Mouse (Mus musculus) heart, embryonic 12.5 days (tissue): ENCODE measurements around the gene Hemgn. TPM values are rescaled to one million over a fixed set of nuclear protein-coding genes. Genes with fewer than 3 reads are reported as not detected.
A peak's percentile ranks its signal among the peaks of the same experiment; 100 is the strongest.

Experiments
- ATAC-seq: fragments of 200-750 bp; cut with Nextera tagmentation; 2 replicates; pipeline ENCODE4 v1.8.0; 2017; ENCODE audit warnings: moderate TSS enrichment, moderate library complexity; ENCODE audit not compliant: insufficient number of reproducible peaks, low FRiP score
- H3K27ac ChIP-seq: fragments of 300-500 bp; sonication (generic); 2 replicates; pipeline ENCODE4 v1.5.1; 2016; ENCODE audit warnings: mild to moderate bottlenecking, moderate library complexity; ENCODE audit not compliant: poor library complexity, severe bottlenecking
- H3K27me3 ChIP-seq: fragments of 300-500 bp; sonication (generic); replicated peaks from 2 replicates; pipeline ENCODE4 v1.6.1; 2016; ENCODE audit warnings: mild to moderate bottlenecking, moderate library complexity
- H3K36me3 ChIP-seq: fragments of 300-500 bp; sonication (generic); 2 replicates; pipeline ENCODE4 v1.6.1; 2016; ENCODE audit warnings: mild to moderate bottlenecking, moderate library complexity
- H3K4me1 ChIP-seq: fragments of 300-500 bp; sonication (generic); replicated peaks from 2 replicates; pipeline ENCODE4 v1.6.1; 2016; ENCODE audit warnings: mild to moderate bottlenecking
- H3K4me2 ChIP-seq: fragments of 300-500 bp; sonication (generic); 2 replicates; pipeline ENCODE4 v1.6.1; 2016; ENCODE audit warnings: mild to moderate bottlenecking, moderate library complexity
- H3K4me3 ChIP-seq: fragments of 300-500 bp; sonication (generic); 2 replicates; pipeline ENCODE4 v1.5.1; 2016; ENCODE audit warnings: mild to moderate bottlenecking
- H3K9ac ChIP-seq: fragments of 300-500 bp; sonication (generic); 2 replicates; pipeline ENCODE4 v1.6.1; 2016; ENCODE audit warnings: mild to moderate bottlenecking, moderate library complexity
- H3K9me3 ChIP-seq: fragments of 300-500 bp; sonication (generic); replicated peaks from 2 replicates; pipeline ENCODE4 v1.6.1; 2016; ENCODE audit warnings: mild to moderate bottlenecking, moderate library complexity
- WGBS: fragments of 180-500 bp; shearing (Covaris S2); methylation state at CpG from one replicate; pipeline ENCODE4 v1.1.7; 2016; 5-methylcytosine and 5-hydroxymethylcytosine counted together
- polyA plus RNA-seq: library from polyadenylated mRNA; unstranded; fragments of >200 nt; fragmentation: Nextera tagmentation; extraction: Ambion mirVana; gene quantifications from 2 replicates; pipeline ENCODE4 v1.2.1, GENCODE M21; 2016

Hemgn gene
- polyA plus RNA-seq, 1 experiment from 2014 or later, result 12.4 TPM

DNA sequence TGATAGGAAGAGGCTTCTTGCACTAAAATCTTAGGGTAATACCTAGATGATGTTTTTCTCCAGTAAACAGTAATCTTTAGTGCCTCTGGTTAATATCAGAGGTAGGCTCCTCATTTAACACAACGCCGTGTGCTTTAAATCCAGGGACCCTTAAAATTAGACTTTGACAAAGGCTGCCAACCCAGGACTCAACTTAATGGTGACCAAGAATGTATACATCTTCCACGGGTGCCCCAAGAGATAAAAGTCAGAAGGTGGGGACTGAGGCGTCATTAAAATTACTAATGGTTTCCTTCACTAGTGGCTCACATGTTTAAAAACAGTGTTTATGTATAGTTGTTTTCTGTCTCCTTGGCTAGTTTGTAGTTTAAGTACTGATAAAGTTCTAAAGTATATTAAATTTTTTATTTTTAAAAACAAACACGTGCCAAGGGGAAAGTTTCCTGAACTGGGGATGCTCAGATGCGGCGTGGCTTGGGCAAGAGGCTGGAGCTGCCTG, 36.8 kb upstream of the Hemgn start:
- peaks cover 31% of the 10 kb centered on the region for H3K4me1 ChIP-seq
- no peaks in the 10 kb centered on the region for H3K27me3 ChIP-seq
- H3K4me2 ChIP-seq, result peak overlapping the region; percentile 84
- H3K4me3 ChIP-seq, result peak overlapping the region; percentile 98
- 32% methylated on average over 7 of the region's 7 CpGs for WGBS
- peak overlapping the region; percentile 99 for H3K9ac ChIP-seq
- H3K9me3 ChIP-seq, result no peaks in the 10 kb centered on the region
- H3K27ac ChIP-seq, result peak overlapping the region; percentile 100
- H3K36me3 ChIP-seq, result no peaks in the 10 kb centered on the region
- ATAC-seq, result no peak

DNA sequence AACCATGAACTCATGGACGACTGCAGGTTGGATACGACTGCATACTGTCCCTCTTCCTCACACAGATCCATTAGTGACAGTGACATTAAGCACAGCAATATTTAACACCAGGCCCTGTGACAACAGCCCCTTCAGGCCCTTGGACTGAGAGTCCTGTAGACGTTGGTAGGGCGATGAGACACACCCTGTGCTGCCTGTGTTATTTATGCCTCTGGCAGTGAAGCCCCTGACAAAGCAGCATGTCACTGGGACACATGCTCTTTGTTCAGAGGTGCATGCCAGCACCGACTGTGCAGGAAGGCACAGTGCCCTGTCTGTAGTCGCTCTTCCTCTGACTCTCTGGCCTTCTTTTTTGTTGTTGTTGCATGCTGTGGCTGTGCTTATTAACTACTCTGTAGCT, 35.6 kb upstream of the Hemgn start:
- Histone ChIP-seq H3K36me3 (no peaks in the 10 kb centered on the region), H3K27me3 (no peaks in the 10 kb centered on the region), H3K4me3 (no peak overlapping the region), H3K9ac (no peak overlapping the region), H3K9me3 (no peaks in the 10 kb centered on the region), H3K4me2 (no peak overlapping the region), H3K4me1 (peaks cover 22% of the 10 kb centered on the region), H3K27ac (0 out of 2 replicates have a peak overlapping the region, but pooled peaks have one; percentile 25)
- no peak for ATAC-seq
- 35% methylated on average over 6 of the region's 6 CpGs for WGBS

DNA sequence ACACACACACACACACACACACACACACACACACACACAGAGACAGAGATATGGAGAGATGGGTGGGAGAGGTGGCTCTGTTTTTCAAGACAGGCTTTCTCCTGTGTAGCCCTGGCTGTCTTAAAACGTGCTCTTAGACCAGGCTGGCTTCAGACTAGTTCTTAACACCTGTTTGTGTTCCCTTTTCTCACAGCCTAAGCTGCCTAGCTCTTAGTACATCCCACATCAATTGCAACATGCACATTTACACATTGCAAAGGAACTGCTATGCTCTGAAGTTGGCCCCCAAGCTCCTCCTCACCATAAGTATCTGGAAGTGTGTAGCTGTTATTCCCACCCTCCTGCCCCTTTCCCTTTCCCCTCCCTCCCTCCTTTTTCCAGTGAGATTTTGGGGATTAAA, 34.2 kb upstream of the Hemgn start:
- Histone ChIP-seq H3K4me1 (0 out of 2 replicates have a peak, but pooled peaks cover 8% of the 10 kb centered on the region), H3K27ac (no peak overlapping the region), H3K9me3 (no peaks in the 10 kb centered on the region), H3K9ac (no peak overlapping the region), H3K36me3 (no peaks in the 10 kb centered on the region), H3K4me2 (no peak overlapping the region), H3K4me3 (no peak overlapping the region), H3K27me3 (no peaks in the 10 kb centered on the region)
- ATAC-seq, result no peak
- 54% methylated on average over 1 of the region's 1 CpGs for WGBS

DNA sequence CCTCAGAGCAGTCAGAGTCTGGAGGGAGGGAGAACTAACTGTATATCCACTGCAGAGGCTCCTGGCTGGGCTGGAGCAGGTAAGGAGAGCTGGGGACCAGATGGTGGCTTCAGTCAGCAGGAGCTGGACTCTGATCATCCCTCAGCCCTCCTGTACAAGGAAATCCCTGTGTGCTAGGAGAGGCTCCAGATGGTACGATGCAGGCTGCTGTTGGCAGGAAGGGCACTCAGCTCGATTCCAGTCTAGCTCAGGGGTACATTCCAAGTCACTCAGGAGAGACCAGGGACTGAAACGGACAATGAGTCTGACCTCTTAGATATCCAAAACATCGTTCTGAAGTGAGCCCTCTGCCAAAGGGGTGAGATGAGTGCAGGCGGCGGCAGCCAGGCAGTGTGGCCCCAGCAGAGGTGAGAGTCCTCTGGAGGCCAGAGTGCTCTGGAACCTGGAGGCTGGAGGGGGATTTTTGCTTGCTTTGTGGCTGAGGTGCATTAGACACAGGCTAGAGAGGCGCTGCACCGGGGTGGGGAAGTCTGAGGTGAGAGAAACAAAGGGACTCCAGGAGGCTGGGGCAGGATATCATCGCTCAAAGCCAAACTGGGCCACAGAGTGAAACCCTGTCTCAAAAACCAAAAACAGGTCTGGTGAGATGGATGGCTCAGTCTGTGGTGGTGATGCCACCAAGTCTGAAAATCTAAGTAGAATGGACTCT, 32.1 kb upstream of the Hemgn start:
- no peak overlapping the region for H3K4me3 ChIP-seq
- 45% methylated on average over 9 of the region's 9 CpGs for WGBS
- no peak for ATAC-seq

DNA sequence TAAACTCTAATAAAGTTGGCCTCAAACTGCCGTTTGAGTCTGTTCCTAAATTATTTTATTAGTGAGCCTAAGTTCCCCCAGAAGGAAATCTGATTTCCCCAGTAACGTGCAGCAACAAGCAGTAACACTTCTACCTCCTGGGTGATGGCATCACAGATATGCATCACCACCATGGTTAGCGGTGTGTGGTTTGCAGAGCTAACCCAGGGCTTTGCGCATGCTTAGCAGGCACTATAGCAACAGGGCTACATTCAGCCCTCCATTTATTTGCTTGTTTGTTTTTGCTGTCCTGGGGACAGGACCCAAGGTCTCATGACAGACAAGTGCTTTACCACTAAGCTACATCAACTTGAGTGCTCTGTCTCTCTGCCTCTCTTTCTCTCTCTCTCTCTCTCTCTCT, 29.2 kb upstream of the Hemgn start:
- Histone ChIP-seq H3K36me3 (no peaks in the 10 kb centered on the region), H3K27ac (no peak overlapping the region), H3K4me1 (no peaks in the 10 kb centered on the region), H3K9me3 (no peaks in the 10 kb centered on the region), H3K4me2 (no peak overlapping the region), H3K9ac (no peak overlapping the region), H3K4me3 (no peak overlapping the region), H3K27me3 (no peaks in the 10 kb centered on the region)
- ATAC-seq, result no peak
- WGBS, result 76% methylated on average over 4 of the region's 4 CpGs

More for the DNA sequence above, 32.1 kb upstream of the Hemgn start:
- Histone ChIP-seq H3K4me1 (0 out of 2 replicates have a peak, but pooled peaks cover 8% of the 10 kb centered on the region), H3K4me2 (no peak overlapping the region), H3K36me3 (no peaks in the 10 kb centered on the region), H3K9me3 (no peaks in the 10 kb centered on the region), H3K9ac (no peak overlapping the region), H3K27ac (no peak overlapping the region), H3K27me3 (no peaks in the 10 kb centered on the region)

DNA sequence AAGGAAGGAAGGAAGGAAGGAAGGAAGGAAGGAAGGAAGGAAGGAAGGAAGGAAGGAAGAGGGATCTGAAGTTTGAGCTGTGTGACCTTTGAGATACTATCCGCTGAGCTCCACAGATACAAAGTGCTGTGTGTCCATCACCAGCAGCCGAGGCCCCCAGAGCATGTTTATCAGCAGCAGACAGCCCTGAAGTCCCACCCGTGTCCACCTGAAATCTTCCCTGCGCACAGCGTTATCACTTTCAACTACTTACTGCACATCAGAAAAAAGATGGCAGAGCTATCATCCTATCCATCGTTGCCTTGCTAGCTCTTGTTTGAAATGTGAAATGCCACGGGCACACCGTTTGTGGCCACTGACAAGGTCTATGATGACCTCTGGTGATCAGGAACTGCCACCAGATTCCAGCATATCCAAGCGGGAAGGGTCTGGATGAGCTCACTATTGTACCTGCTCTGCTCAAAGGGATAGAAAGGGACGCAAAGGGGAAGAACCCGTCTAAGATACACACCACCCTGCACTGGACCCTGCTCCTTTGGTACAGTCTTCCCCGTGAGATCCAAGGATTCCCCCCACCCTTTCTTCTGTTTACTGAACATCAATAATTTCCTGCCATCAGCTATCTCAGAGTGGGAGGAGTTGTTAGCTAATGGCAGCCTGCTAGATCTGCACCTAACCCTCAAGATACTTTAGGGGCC, 19.2 kb upstream of the Hemgn start:
- Histone ChIP-seq H3K4me3 (no peak overlapping the region), H3K9ac (no peak overlapping the region), H3K27ac (no peak overlapping the region), H3K9me3 (no peaks in the 10 kb centered on the region), H3K27me3 (no peaks in the 10 kb centered on the region), H3K4me1 (no peaks in the 10 kb centered on the region), H3K4me2 (no peak overlapping the region), H3K36me3 (no peaks in the 10 kb centered on the region)
- ATAC-seq, result peak; percentile 79; the same call in 1 of the 2 replicates
- 68% methylated on average over 12 of the region's 12 CpGs for WGBS

DNA sequence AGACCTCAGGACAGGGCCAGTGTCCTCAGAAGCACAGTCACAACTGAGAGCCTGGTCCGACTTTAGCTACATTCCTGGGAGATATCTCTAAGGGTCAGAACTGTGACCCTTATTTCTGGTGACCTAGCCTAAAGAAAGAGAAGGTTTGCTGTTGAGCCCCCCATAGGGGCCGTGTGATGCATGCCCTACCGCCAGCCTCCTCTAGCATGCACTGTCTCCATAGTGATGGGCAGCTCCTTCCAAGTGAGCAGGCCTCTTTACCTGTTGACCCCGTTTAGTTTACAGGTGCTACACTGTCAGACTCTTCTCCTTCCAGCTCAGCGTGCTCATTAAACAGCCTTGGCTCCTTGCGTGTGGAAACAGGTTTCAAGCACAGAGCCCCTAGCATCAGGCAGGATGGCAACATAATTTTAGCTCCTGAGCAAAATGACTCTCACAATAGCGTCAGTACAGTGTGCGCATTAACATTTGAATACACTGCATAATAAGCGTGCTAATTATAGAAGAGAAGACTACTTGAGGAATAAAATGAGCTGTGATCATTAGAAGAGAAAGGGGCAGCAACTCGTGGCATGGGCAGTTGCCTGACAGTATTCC, 15.7 kb upstream of the Hemgn start:
- Histone ChIP-seq H3K27ac (no peak overlapping the region), H3K4me3 (no peak overlapping the region), H3K9ac (no peak overlapping the region), H3K4me2 (no peak overlapping the region), H3K9me3 (no peaks in the 10 kb centered on the region), H3K36me3 (no peaks in the 10 kb centered on the region), H3K4me1 (no peaks in the 10 kb centered on the region), H3K27me3 (no peaks in the 10 kb centered on the region)
- no peak for ATAC-seq
- whole genome bisulfite sequencing, result 66% methylated on average over 10 of the region's 10 CpGs

DNA sequence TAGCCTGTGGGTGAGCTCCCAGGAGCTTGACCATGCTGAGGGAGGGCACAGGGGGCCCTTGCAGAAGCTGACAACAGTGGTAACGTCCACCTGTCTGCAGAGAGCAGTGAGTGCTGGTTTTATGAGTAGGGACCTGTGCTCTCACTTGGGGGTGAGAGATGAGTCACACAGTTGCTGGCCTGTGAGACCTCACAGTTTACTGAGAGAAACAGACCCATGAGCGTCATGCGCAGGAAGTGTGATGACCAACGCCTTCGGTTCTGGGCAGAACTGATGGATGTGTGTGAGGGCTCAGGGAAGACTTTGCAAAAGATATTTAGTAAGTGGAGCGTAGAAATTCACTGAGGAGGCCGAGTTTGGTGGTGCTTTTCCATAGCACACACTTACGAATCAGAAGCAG, 9.3 kb upstream of the Hemgn start:
- no peak overlapping the region for H3K4me3 ChIP-seq
- 74% methylated on average over 8 of the region's 8 CpGs for WGBS
- no peak overlapping the region for H3K9ac ChIP-seq
- ATAC-seq, result no peak
- H3K4me1 ChIP-seq, result peaks cover 3% of the 10 kb centered on the region; the same call in 1 of the 2 replicates
- H3K9me3 ChIP-seq, result no peaks in the 10 kb centered on the region
- no peak overlapping the region for H3K27ac ChIP-seq
- no peaks in the 10 kb centered on the region for H3K27me3 ChIP-seq
- no peaks in the 10 kb centered on the region for H3K36me3 ChIP-seq
- no peak overlapping the region for H3K4me2 ChIP-seq

DNA sequence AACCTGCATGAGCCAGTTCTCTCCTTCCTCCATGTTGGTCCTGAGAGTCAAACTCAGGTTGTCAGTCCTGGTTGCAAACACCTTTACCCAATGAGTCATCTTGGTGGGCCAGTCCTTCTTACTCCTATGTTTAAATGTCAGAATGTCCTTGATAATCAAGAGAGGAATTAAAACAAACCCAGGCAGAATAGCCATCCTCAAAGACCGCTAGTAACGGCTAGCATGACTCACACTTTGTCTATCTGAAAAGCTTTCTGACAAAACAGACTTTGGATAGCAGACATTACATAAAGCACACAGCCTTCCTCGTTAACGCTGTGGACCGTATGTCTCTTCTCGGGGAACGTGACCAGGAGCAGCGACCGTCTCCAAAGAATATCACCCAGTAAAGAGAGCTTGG, 5.5 kb upstream of the Hemgn start:
- no peak overlapping the region for H3K4me3 ChIP-seq
- no peak overlapping the region for H3K9ac ChIP-seq
- H3K27me3 ChIP-seq, result no peaks in the 10 kb centered on the region
- H3K4me1 ChIP-seq, result peaks cover 3% of the 10 kb centered on the region; the same call in 1 of the 2 replicates
- no peak overlapping the region for H3K4me2 ChIP-seq
- no peaks in the 10 kb centered on the region for H3K9me3 ChIP-seq
- 61% methylated on average over 9 of the region's 9 CpGs for WGBS
- no peaks in the 10 kb centered on the region for H3K36me3 ChIP-seq
- no peak for ATAC-seq
- H3K27ac ChIP-seq, result no peak overlapping the region

DNA sequence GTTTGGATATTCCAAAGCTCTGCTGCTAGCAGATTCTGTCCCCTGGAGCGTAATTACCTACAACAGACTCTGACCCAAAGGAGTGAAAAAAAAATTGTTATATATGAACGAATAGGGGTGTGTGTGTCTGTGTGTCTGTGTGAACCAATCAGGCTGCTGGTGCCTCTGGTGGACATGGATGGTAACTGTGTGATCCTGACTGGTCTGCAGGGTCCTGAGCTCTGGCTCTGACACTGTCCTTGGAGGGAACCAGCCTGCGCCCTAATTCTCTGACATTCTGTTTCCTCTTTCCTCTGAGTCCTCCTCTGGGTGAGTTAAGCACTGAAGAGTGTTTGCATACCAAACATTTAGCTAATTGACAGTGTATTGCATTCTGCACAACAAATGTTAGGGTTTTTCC, 4.2 kb upstream of the Hemgn start:
- H3K36me3 ChIP-seq, result no peaks in the 10 kb centered on the region
- no peak overlapping the region for H3K27ac ChIP-seq
- ATAC-seq, result peak; percentile 64; the same call in 1 of the 2 replicates
- no peak overlapping the region for H3K4me3 ChIP-seq
- peaks cover 3% of the 10 kb centered on the region; the same call in 1 of the 2 replicates for H3K4me1 ChIP-seq
- H3K9me3 ChIP-seq, result no peaks in the 10 kb centered on the region
- no peaks in the 10 kb centered on the region; the same call in 1 of the 2 replicates for H3K27me3 ChIP-seq
- H3K4me2 ChIP-seq, result no peak overlapping the region
- 66% methylated on average over 3 of the region's 3 CpGs for WGBS
- H3K9ac ChIP-seq, result no peak overlapping the region

DNA sequence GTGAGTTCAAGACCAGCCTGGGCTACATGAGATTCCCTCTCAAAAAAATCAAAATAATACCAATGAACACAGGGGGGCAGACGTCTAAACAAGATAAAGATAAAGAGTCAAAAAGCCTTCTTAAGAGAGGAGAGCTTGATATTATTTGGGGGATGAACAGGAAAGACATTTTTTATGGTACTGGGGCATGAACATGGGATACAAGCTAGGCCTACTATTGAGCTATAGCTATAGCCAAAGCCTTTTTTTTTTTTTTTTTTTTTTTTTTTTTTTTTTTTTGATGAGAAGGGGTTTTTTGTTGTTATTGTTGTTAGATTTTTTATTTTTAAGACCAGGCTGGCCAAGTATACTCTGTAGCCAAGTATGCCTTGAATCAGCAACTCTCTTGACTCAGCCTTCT, 1.2 kb downstream of the Hemgn start:
- ATAC-seq, result no peak
- H3K27ac ChIP-seq, result no peak overlapping the region
- 43% methylated on average over 1 of the region's 1 CpGs for WGBS

More for the DNA sequence above, 1.2 kb downstream of the Hemgn start:
- Histone ChIP-seq H3K9ac (no peak overlapping the region), H3K27me3 (no peaks in the 10 kb centered on the region; the same call in 1 of the 2 replicates), H3K4me3 (no peak overlapping the region), H3K36me3 (no peaks in the 10 kb centered on the region), H3K4me1 (no peaks in the 10 kb centered on the region), H3K4me2 (no peak overlapping the region), H3K9me3 (no peaks in the 10 kb centered on the region)
